Mouse (Mus musculus): ENCODE results near the gene Tvp23b. TPM values are rescaled to one million over a fixed set of nuclear protein-coding genes. Genes with fewer than 3 reads are reported as not detected.

The Tvp23b gene
- polyA plus RNA-seq, 1 experiment from 2014 or later, result 55.0 TPM

GRCm38 (mm10) chr11:62853334-62853733 is 25.9 kb upstream of the Tvp23b start:
- Histone ChIP-seq H3K4me3 (replicated peaks; ENCODE audit: low read length) (no peak overlapping the region), H3K9ac (replicated peaks; ENCODE audit: low read depth, low read length) (no peak overlapping the region), H3K4me1 (replicated peaks; ENCODE audit: control insufficient read depth, insufficient read depth, low read length) (no peaks in the 10 kb centered on the region), H3K36me3 (ENCODE audit: control insufficient read depth, insufficient read depth) (no peaks in the 10 kb centered on the region), H3K9me3 (ENCODE audit: control insufficient read depth, low read length) (no peaks in the 10 kb centered on the region), H3K27ac (ENCODE audit: low read length) (no peak overlapping the region), H3K27me3 (replicated peaks; ENCODE audit: control insufficient read depth, insufficient read depth, low read length) (no peaks in the 10 kb centered on the region), H3K4me2 (ENCODE audit: low read length) (no peak overlapping the region)
- WGBS, result 90% methylated on average over 6 of the region's 6 CpGs
- ATAC-seq, result no peak

- Histone ChIP-seq H3K4me1 (replicated peaks; ENCODE audit: control insufficient read depth, insufficient read depth, low read length) (no peaks in the 10 kb centered on the region), H3K9ac (replicated peaks; ENCODE audit: low read depth, low read length) (no peak overlapping the region), H3K4me2 (ENCODE audit: low read length) (no peak overlapping the region), H3K27ac (ENCODE audit: low read length) (no peak overlapping the region), H3K4me3 (replicated peaks; ENCODE audit: low read length) (no peak overlapping the region), H3K9me3 (ENCODE audit: control insufficient read depth, low read length) (no peaks in the 10 kb centered on the region), H3K36me3 (ENCODE audit: control insufficient read depth, insufficient read depth) (no peaks in the 10 kb centered on the region), H3K27me3 (replicated peaks; ENCODE audit: control insufficient read depth, insufficient read depth, low read length) (no peaks in the 10 kb centered on the region)
- 81% methylated on average over 4 of the region's 4 CpGs for WGBS
- no peak for ATAC-seq
Observed at GRCm38 (mm10) chr11:62865562-62865961, 13.7 kb upstream of the Tvp23b start.

GRCm38 (mm10) chr11:62866685-62867084 is 12.6 kb upstream of the Tvp23b start:
- no peaks in the 10 kb centered on the region for H3K27me3 ChIP-seq (replicated peaks; ENCODE audit: control insufficient read depth, insufficient read depth, low read length)
- no peak overlapping the region for H3K27ac ChIP-seq (ENCODE audit: low read length)
- no peaks in the 10 kb centered on the region for H3K4me1 ChIP-seq (replicated peaks; ENCODE audit: control insufficient read depth, insufficient read depth, low read length)
- H3K9ac ChIP-seq (replicated peaks; ENCODE audit: low read depth, low read length), result no peak overlapping the region
- H3K4me3 ChIP-seq (replicated peaks; ENCODE audit: low read length), result no peak overlapping the region
- no peaks in the 10 kb centered on the region for H3K36me3 ChIP-seq (ENCODE audit: control insufficient read depth, insufficient read depth)
- no peak for ATAC-seq
- H3K4me2 ChIP-seq (ENCODE audit: low read length), result no peak overlapping the region
- WGBS, result 82% methylated on average over 7 of the region's 7 CpGs
- no peaks in the 10 kb centered on the region for H3K9me3 ChIP-seq (ENCODE audit: control insufficient read depth, low read length)

GRCm38 (mm10) chr11:62869201-62869600 is 10.1 kb upstream of the Tvp23b start:
- ATAC-seq, result no peak
- Histone ChIP-seq H3K4me3 (replicated peaks; ENCODE audit: low read length) (no peak overlapping the region), H3K4me2 (ENCODE audit: low read length) (no peak overlapping the region), H3K9ac (replicated peaks; ENCODE audit: low read depth, low read length) (no peak overlapping the region), H3K36me3 (ENCODE audit: control insufficient read depth, insufficient read depth) (no peaks in the 10 kb centered on the region), H3K27me3 (replicated peaks; ENCODE audit: control insufficient read depth, insufficient read depth, low read length) (no peaks in the 10 kb centered on the region), H3K27ac (ENCODE audit: low read length) (no peak overlapping the region), H3K9me3 (ENCODE audit: control insufficient read depth, low read length) (no peaks in the 10 kb centered on the region), H3K4me1 (replicated peaks; ENCODE audit: control insufficient read depth, insufficient read depth, low read length) (no peaks in the 10 kb centered on the region)
- 78% methylated on average over 5 of the region's 5 CpGs for WGBS

- Histone ChIP-seq H3K36me3 (ENCODE audit: control insufficient read depth, insufficient read depth) (no peaks in the 10 kb centered on the region), H3K9ac (replicated peaks; ENCODE audit: low read depth, low read length) (no peak overlapping the region), H3K27ac (ENCODE audit: low read length) (no peak overlapping the region), H3K4me3 (replicated peaks; ENCODE audit: low read length) (no peak overlapping the region), H3K9me3 (ENCODE audit: control insufficient read depth, low read length) (no peaks in the 10 kb centered on the region), H3K27me3 (replicated peaks; ENCODE audit: control insufficient read depth, insufficient read depth, low read length) (no peaks in the 10 kb centered on the region), H3K4me2 (ENCODE audit: low read length) (no peak overlapping the region), H3K4me1 (replicated peaks; ENCODE audit: control insufficient read depth, insufficient read depth, low read length) (no peaks in the 10 kb centered on the region)
- 85% methylated on average over 8 of the region's 8 CpGs for WGBS
- ATAC-seq, result no peak
Observed at GRCm38 (mm10) chr11:62869715-62870371, 9.4 kb upstream of the Tvp23b start.

- Histone ChIP-seq H3K4me2 (ENCODE audit: low read length) (no peak overlapping the region), H3K4me1 (replicated peaks; ENCODE audit: control insufficient read depth, insufficient read depth, low read length) (peaks cover 1% of the 10 kb centered on the region; the same call in 1 of the 2 replicates), H3K36me3 (ENCODE audit: control insufficient read depth, insufficient read depth) (no peaks in the 10 kb centered on the region), H3K27ac (ENCODE audit: low read length) (no peak overlapping the region), H3K27me3 (replicated peaks; ENCODE audit: control insufficient read depth, insufficient read depth, low read length) (no peaks in the 10 kb centered on the region), H3K4me3 (replicated peaks; ENCODE audit: low read length) (no peak overlapping the region), H3K9me3 (ENCODE audit: control insufficient read depth, low read length) (no peaks in the 10 kb centered on the region), H3K9ac (replicated peaks; ENCODE audit: low read depth, low read length) (no peak overlapping the region)
- no peak for ATAC-seq
- 77% methylated on average over 9 of the region's 9 CpGs for WGBS
Observed at GRCm38 (mm10) chr11:62873479-62873878, 5.8 kb upstream of the Tvp23b start.

- ATAC-seq, result no peak
- H3K36me3 ChIP-seq (ENCODE audit: control insufficient read depth, insufficient read depth), result no peaks in the 10 kb centered on the region
- WGBS, result 92% methylated on average over 1 of the region's 1 CpGs
Observed at GRCm38 (mm10) chr11:62875696-62876095, 3.6 kb upstream of the Tvp23b start.

GRCm38 (mm10) chr11:62876445-62876844 is 2.8 kb upstream of the Tvp23b start:
- no peak overlapping the region for H3K27ac ChIP-seq (ENCODE audit: low read length)
- ATAC-seq, result no peak
- H3K4me2 ChIP-seq (ENCODE audit: low read length), result no peak overlapping the region
- no peaks in the 10 kb centered on the region for H3K27me3 ChIP-seq (replicated peaks; ENCODE audit: control insufficient read depth, insufficient read depth, low read length)
- WGBS, result 89% methylated on average over 4 of the region's 4 CpGs
- H3K9ac ChIP-seq (replicated peaks; ENCODE audit: low read depth, low read length), result no peak overlapping the region
- no peaks in the 10 kb centered on the region for H3K36me3 ChIP-seq (ENCODE audit: control insufficient read depth, insufficient read depth)
- no peak overlapping the region for H3K4me3 ChIP-seq (replicated peaks; ENCODE audit: low read length)
- H3K4me1 ChIP-seq (replicated peaks; ENCODE audit: control insufficient read depth, insufficient read depth, low read length), result peaks cover 12% of the 10 kb centered on the region
- no peaks in the 10 kb centered on the region for H3K9me3 ChIP-seq (ENCODE audit: control insufficient read depth, low read length)

More at GRCm38 (mm10) chr11:62875696-62876095, 3.6 kb upstream of the Tvp23b start:
- Histone ChIP-seq H3K27me3 (replicated peaks; ENCODE audit: control insufficient read depth, insufficient read depth, low read length) (no peaks in the 10 kb centered on the region), H3K9me3 (ENCODE audit: control insufficient read depth, low read length) (no peaks in the 10 kb centered on the region), H3K4me1 (replicated peaks; ENCODE audit: control insufficient read depth, insufficient read depth, low read length) (peaks cover 12% of the 10 kb centered on the region), H3K4me2 (ENCODE audit: low read length) (no peak overlapping the region), H3K27ac (ENCODE audit: low read length) (no peak overlapping the region), H3K4me3 (replicated peaks; ENCODE audit: low read length) (no peak overlapping the region), H3K9ac (replicated peaks; ENCODE audit: low read depth, low read length) (no peak overlapping the region)

- WGBS, result 80% methylated on average over 1 of the region's 1 CpGs
- Histone ChIP-seq H3K4me1 (replicated peaks; ENCODE audit: control insufficient read depth, insufficient read depth, low read length) (peaks cover 12% of the 10 kb centered on the region), H3K36me3 (ENCODE audit: control insufficient read depth, insufficient read depth) (no peaks in the 10 kb centered on the region)
Observed at GRCm38 (mm10) chr11:62877391-62877790, 1.9 kb upstream of the Tvp23b start.

More at GRCm38 (mm10) chr11:62877391-62877790, 1.9 kb upstream of the Tvp23b start:
- H3K9ac ChIP-seq (replicated peaks; ENCODE audit: low read depth, low read length), result no peak overlapping the region
- ATAC-seq, result no peak
- H3K4me2 ChIP-seq (ENCODE audit: low read length), result no peak overlapping the region
- no peak overlapping the region for H3K4me3 ChIP-seq (replicated peaks; ENCODE audit: low read length)
- H3K27me3 ChIP-seq (replicated peaks; ENCODE audit: control insufficient read depth, insufficient read depth, low read length), result no peaks in the 10 kb centered on the region
- H3K27ac ChIP-seq (ENCODE audit: low read length), result no peak overlapping the region
- no peaks in the 10 kb centered on the region for H3K9me3 ChIP-seq (ENCODE audit: control insufficient read depth, low read length)

Data from forebrain, embryonic 16.5 days (tissue).